Mouse (Mus musculus) hematopoietic stem cell, adult 5-6 weeks (primary cell): ENCODE measurements around the gene Ube2cbp. TPM values are rescaled to one million over a fixed set of nuclear protein-coding genes. Genes with fewer than 3 reads are reported as not detected.

Experiments used
- ATAC-seq, 2 experiments: fragments of 125-278 bp in 1 of 2; replicated peaks in 1 of 2; 2 replicates each; pipeline ENCODE4 v1.8.0; 2016 to 2017; ENCODE audit warnings: inconsistent platforms in 2 of 2, mild to moderate bottlenecking in 2 of 2, moderate number of reproducible peaks in 2 of 2, low read depth in 1 of 2, moderate TSS enrichment in 1 of 2; ENCODE audit not compliant: low FRiP score in 2 of 2, poor library complexity in 2 of 2, severe bottlenecking in 2 of 2, insufficient read depth in 1 of 2, low TSS enrichment in 1 of 2
- total RNA-seq: library from RNA; stranded (forward); fragments of 172-1452, 232-1000 nt; gene quantifications from 2 replicates; pipeline ENCODE4 v1.2.3, GENCODE M21; 2017

Ube2cbp gene
- total RNA-seq, 1 experiment from 2014 or later, result 7.3 TPM

GRCm38 (mm10) chr9:86355851-86356250, 108.9 kb downstream of the Ube2cbp start:
- ATAC-seq, result no peak

DNA sequence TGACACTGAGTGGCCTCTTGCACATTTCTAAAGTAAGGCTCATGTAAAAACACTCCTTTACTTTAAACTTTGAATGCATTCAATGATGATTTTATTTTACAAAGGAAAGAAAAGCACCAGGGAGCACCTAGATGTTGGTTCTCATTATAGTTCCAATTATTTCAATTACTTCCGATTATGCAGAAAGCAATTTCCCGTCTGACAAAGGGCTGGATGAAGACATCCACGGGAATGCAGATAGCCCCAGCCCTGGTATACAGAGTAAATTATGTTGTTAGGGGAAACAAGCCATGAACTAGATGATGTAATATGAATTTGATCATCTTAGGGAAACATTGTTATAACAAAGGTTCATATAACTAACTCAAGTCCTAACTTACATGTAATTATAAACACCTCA, 113.3 kb downstream of the Ube2cbp start:
- no peak for ATAC-seq

- ATAC-seq, result no peak
Measured at GRCm38 (mm10) chr9:86336792-86337191, 128.0 kb downstream of the Ube2cbp start.

- ATAC-seq, result no peak
Measured at GRCm38 (mm10) chr9:86336361-86336760, 128.4 kb downstream of the Ube2cbp start.

GRCm38 (mm10) chr9:86335588-86335987, 129.2 kb downstream of the Ube2cbp start:
- no peak for ATAC-seq

DNA sequence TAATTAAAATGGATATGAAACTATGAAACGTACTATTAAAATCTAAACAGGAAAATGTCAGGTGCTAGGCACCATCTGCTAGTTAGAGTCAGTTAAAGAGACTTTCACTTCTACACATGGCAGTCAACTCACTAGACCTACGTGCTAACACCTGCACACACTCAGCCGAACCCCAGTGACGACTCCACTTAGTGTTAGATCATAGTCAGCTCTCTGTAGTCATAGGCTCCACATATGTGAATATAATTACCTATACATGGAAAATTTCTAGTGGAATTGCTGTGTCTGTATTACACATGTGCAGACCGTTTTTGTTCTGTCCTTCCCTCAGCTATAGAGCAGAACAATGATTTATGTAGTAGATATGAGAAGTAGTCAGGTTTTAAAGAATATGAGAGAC, 130.4 kb downstream of the Ube2cbp start:
- no peak for ATAC-seq

DNA sequence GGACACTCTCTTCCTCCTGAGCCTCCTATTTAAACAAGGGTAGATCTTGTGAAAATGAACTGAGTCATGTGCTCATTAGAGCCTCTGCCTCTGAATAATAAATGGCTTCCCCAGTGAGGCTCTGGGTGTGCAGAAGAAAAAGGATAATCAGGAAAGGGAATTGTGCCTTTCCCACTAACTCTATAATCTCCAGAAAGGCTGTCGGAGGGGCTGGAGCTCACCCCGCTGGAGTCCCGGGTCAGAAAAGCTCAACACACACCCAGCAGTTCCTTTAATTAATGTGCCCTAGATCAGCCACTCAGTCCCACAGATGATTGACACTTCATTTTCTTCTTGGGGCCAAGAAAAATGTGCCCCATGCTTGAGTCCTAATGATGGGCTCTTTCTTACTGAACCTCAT, 134.2 kb downstream of the Ube2cbp start:
- ATAC-seq, result no peak

- ATAC-seq, result no peak
Measured at GRCm38 (mm10) chr9:86328270-86328669, 136.5 kb downstream of the Ube2cbp start.

GRCm38 (mm10) chr9:86327341-86327740, 137.4 kb downstream of the Ube2cbp start:
- ATAC-seq, result no peak

GRCm38 (mm10) chr9:86324772-86325171, 140.0 kb downstream of the Ube2cbp start:
- no peak for ATAC-seq

- no peak for ATAC-seq
Measured at GRCm38 (mm10) chr9:86319516-86320140, 145.1 kb downstream of the Ube2cbp start.

DNA sequence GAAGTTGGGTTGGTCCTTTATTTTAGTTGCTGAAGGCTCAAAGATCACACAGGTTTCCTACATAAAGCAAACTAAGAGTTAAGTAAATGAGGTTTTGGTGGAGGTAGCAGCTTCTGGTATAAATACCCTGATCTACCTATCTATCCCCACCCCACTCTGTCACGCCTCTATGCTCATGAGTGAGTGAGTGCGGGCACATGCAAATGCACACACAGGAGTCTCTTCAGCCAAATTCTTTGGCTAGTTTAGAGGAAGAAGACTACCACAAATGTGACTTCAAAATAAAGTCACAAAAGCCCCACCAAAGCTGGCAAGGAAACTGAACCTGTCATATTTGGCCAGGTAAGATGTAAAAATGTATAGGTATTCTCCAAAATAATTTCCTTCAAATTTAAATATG, 149.1 kb downstream of the Ube2cbp start:
- no peak for ATAC-seq

DNA sequence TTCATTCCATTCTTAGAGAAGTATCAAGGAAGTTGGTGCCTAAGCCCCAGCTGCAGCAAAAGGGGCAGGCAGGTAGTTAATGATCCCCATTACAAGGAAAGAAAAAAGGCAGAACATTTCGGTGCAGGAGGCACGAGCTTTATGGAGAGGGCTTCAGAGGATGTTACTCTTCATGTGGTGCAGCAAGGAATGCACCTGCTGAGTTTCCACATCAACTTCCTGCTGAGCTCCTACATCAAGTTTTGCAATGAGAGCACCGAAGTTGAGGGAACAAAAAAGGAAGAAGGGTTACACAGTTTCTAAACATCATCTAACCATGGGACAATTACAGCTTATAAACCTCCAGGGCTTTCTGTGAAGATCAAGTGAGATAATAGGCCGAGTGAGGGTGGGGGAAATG, 156.1 kb downstream of the Ube2cbp start:
- peak in 1 of 2 experiments; percentile 14; a peak in 2 of 4 replicates for ATAC-seq

GRCm38 (mm10) chr9:86306556-86306955, 158.2 kb downstream of the Ube2cbp start:
- no peak for ATAC-seq

DNA sequence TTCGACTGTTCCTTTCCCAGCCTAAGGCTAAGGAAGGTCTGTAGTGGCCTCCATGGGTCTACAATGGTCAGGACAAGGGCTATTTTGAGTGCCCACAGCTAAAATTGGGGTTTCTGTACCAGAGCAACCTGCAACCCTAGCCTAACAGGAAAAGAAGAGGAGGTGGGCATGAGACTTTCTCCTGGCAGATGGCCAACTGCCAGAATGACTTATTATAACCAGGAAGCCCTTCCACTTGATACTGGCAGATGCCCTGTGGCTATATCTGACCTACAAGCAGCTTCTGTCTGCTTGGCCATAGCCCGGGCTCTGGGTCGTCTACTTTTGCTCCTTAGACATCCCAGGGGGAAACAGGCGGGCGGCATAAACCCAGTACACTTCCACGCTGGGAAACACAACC, 163.3 kb downstream of the Ube2cbp start:
- 0 out of 4 replicates have a peak, but pooled peaks of 1 of the 2 experiments have one; percentile 4 for ATAC-seq

- no peak for ATAC-seq
Measured at GRCm38 (mm10) chr9:86298596-86298995, 166.2 kb downstream of the Ube2cbp start.

DNA sequence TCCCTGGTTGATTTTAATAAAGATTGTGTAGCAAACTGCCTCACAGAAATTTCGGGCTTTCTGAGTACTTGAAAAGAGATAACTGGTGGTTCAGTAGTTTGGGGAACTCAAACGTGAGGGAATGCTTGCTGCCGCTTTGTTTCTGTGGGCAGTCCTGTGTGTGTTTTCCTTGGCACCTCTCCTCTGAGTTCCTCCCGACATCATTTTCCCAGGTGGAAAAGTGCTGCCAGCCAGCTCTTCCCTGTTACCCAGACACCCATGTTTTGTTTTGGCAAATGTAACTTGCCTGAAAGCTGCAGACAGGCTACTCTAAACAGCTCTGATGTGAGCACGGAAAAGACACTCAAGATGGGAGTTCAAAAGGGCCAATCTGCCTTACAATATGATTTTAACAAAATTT, 166.6 kb downstream of the Ube2cbp start:
- ATAC-seq, result no peak

GRCm38 (mm10) chr9:86296683-86297638, 167.8 kb downstream of the Ube2cbp start:
- ATAC-seq, result no peak
